Mouse (Mus musculus) C2C12 (cell line): ENCODE measurements around the gene Csf3.

Source experiments
- CTCF ChIP-seq: IDR thresholded peaks from one replicate; pipeline ENCODE4 v1.5.1; 2011; ENCODE audit not compliant: control insufficient read depth, insufficient read depth, insufficient read length
- MAX ChIP-seq: IDR thresholded peaks from one replicate; pipeline ENCODE4 v1.6.1; 2011; ENCODE audit warnings: mild to moderate bottlenecking, control low read depth
- MYOD1 ChIP-seq: IDR thresholded peaks from one replicate; pipeline ENCODE4 v1.6.1; 2011; ENCODE audit warnings: low read depth; ENCODE audit not compliant: control insufficient read depth, insufficient read length
- USF1 ChIP-seq: IDR thresholded peaks from one replicate; pipeline ENCODE4 v1.6.1; 2011; ENCODE audit warnings: low read depth, mild to moderate bottlenecking, control low read depth, moderate library complexity

DNA sequence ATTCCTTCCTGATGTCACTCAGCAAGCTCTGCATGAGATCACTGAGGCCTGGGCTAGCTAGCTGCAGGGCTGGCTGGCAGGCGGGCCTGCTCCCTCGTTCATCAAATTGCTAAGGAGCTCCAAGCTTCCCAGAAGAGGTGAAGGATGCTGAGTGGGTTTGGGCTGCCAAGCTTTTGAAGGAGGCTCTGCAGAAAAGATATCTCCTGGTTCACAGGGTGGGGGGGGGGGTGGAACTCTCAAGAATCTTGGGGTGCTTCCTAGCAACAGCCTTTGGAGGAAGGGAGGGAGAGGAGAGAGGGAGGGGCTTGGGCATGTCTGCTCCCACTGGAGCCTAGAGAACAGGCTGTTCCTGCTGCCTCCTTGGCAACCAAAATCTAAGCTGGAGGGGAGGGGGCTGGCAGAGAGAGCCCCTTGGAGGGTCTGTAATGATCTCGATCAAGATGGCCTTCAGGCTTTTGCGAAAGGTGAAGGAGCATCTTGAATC is 37.4 kb downstream of the Csf3 start:
- TF ChIP-seq CTCF (no peak), MAX (no peak), MYOD1 (no peak), USF1 (no peak)
